Mouse (Mus musculus) forebrain, embryonic 16.5 days (tissue): ENCODE data around the gene Timm22. TPM values are rescaled to one million over a fixed set of nuclear protein-coding genes. Genes with fewer than 3 reads are reported as not detected.

Experiments used
- ATAC-seq: fragments of 200-750 bp; cut with Nextera tagmentation; 2 replicates; pipeline ENCODE4 v1.8.0; 2017; ENCODE audit warnings: mild to moderate bottlenecking, moderate library complexity
- H3K27ac ChIP-seq: fragments of 300-500 bp; sonication (generic); 2 replicates; pipeline ENCODE4 v1.5.1; 2014; ENCODE audit warnings: low read length, control low read depth
- H3K27me3 ChIP-seq: fragments of 300-500 bp; sonication (generic); replicated peaks from 2 replicates; pipeline ENCODE4 v1.6.1; 2014; ENCODE audit warnings: low read length; ENCODE audit not compliant: control insufficient read depth, insufficient read depth
- H3K36me3 ChIP-seq: fragments of 300-500 bp; sonication (generic); 2 replicates; pipeline ENCODE4 v1.6.1; 2014; ENCODE audit not compliant: control insufficient read depth, insufficient read depth
- H3K4me1 ChIP-seq: fragments of 300-500 bp; sonication (generic); replicated peaks from 2 replicates; pipeline ENCODE4 v1.6.1; 2014; ENCODE audit warnings: low read length; ENCODE audit not compliant: control insufficient read depth, insufficient read depth
- H3K4me2 ChIP-seq: fragments of 300-500 bp; sonication (generic); 2 replicates; pipeline ENCODE4 v1.6.1; 2014; ENCODE audit warnings: mild to moderate bottlenecking, low read length, control low read depth
- H3K4me3 ChIP-seq: fragments of 300-500 bp; sonication (generic); replicated peaks from 2 replicates; pipeline ENCODE4 v1.5.1; 2014; ENCODE audit warnings: mild to moderate bottlenecking, low read length, control low read depth
- H3K9ac ChIP-seq: fragments of 300-500 bp; sonication (generic); replicated peaks from 2 replicates; pipeline ENCODE4 v1.6.1; 2014; ENCODE audit warnings: low read depth, low read length, control low read depth
- H3K9me3 ChIP-seq: fragments of 300-500 bp; sonication (generic); 2 replicates; pipeline ENCODE4 v1.6.1; 2016; ENCODE audit warnings: low read length; ENCODE audit not compliant: control insufficient read depth
- WGBS: fragments of 180-500 bp; shearing (Covaris S2); extraction: QIAGEN DNeasy Blood & Tissue Kit; methylation state at CpG from one replicate; pipeline ENCODE4 v1.1.7; 2014; 5-methylcytosine and 5-hydroxymethylcytosine counted together
- polyA plus RNA-seq: library from polyadenylated mRNA; unstranded; fragments of >200 nt; fragmentation: Nextera tagmentation; extraction: Ambion mirVana; gene quantifications from 2 replicates; pipeline ENCODE4 v1.2.1, GENCODE M21; 2015

The Timm22 gene
- 94.0 and 101 TPM in 2 replicates for polyA plus RNA-seq

DNA sequence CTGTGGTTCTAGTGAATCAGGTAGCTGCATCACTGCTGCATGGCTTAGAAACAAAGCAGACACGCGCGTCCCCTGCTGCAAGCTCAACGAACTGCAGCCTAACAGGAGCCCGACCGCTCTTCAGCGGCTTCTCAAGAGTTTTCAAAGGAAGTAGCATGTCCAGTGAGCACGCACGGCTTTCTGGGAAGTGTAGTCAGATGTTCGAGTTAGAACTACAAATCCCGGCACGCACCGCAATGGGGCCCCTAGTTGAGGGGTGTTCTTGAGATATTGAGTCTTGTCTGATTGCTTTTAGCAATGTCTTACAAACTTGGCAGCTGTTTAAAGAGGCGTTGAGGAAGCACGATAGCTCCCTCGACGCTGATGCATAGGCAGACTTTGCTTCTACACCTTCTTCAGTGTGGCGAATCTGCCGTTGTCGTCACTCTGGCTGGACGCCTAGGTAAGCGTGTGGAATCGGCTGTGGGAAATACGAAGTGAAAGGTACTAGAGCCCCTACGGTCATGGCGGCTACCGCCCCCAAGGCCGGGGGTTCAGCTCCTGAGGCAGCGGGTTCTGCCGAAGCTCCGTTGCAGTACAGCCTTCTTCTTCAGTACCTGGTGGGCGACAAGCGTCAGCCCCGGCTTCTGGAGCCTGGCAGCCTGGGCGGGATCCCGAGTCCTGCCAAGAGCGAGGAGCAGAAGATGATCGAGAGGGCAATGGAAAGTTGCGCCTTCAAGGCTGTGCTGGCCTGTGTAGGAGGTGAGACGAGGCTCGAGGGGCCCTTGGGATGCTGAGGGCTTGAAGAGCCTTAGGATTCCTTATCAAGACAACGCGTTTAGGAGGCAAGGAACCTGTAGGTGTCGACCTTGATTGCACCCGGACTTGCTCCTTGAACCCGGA is at the start of gene Timm22:
Timm22 (plus strand) TSS at position 251 of the 882 bp plus-strand sequence.
- H3K4me3 ChIP-seq = peak within 1 kb of the TSS; percentile 78
- H3K36me3 ChIP-seq = no peaks in the 10 kb centered on the region
- peak within 1 kb of the TSS; percentile 70 for H3K4me2 ChIP-seq
- no peaks in the 10 kb centered on the region for H3K9me3 ChIP-seq
- H3K9ac ChIP-seq = peak within 1 kb of the TSS; percentile 86
- no peaks in the 10 kb centered on the region for H3K27me3 ChIP-seq
- ATAC-seq = peak; percentile 97
- peak within 1 kb of the TSS; percentile 80 for H3K27ac ChIP-seq
- H3K4me1 ChIP-seq = peaks cover 12% of the 10 kb centered on the region
- under 1% methylated on average over 46 of the region's 46 CpGs for WGBS

DNA sequence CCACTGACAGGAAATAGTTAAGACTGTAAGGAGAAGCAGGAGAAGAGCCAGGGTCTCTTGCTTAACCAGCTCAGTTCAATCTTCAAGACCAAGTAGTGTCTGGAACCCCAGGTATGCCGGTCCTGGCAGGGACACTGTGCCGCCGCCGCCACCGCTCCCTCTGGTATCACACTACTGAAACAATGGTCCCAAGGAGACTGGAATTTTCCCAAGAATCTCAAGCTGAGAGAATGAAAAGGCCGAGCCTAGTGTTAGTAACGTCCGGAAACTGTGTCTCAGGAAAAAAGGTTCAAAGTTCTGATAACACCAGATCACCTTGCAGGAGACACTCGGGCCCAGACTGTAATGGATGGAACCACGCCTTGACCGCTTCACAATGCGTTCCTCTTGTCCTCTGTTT is 49.3 kb upstream of the Timm22 start:
- WGBS = 43% methylated on average over 12 of the region's 12 CpGs
- Histone ChIP-seq H3K4me3 (no peak overlapping the region), H3K4me1 (peaks cover 22% of the 10 kb centered on the region), H3K36me3 (no peaks in the 10 kb centered on the region), H3K27ac (no peak overlapping the region), H3K9ac (no peak overlapping the region), H3K4me2 (no peak overlapping the region), H3K27me3 (no peaks in the 10 kb centered on the region), H3K9me3 (no peaks in the 10 kb centered on the region)
- ATAC-seq = no peak

DNA sequence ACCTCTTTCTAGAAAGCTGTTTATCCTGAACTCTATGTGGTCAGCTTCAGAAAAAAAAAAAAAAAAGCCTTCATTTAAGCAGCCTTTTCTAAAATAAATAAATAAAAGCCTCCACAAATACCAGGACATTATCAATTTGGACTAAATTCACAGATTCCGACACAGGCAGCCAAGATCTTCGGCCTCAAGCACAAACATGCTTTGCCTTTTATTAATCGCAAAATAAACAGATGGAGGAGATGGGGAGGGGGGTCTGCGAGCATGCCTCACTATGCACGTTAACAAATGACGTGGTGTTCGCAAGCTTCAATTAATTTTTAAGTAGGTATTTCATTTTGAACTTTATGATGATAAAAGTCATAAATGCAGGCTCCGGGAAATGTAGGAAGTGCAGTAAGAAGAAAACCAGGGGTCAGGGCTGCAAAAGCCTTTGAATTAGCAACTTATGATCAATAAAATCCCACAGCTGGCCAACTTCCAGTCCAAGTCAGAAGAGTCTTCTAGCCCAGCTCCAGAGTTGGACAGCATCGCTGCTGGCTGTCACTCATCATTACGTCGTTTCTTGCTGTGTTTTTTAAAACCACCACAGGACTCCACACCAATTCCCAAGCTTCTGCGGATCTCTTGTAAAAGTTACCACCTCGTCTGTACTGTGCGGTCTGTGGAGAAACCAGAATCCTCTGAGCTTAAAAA is 48.0 kb upstream of the Timm22 start:
- H3K4me1 ChIP-seq = peaks cover 22% of the 10 kb centered on the region

DNA sequence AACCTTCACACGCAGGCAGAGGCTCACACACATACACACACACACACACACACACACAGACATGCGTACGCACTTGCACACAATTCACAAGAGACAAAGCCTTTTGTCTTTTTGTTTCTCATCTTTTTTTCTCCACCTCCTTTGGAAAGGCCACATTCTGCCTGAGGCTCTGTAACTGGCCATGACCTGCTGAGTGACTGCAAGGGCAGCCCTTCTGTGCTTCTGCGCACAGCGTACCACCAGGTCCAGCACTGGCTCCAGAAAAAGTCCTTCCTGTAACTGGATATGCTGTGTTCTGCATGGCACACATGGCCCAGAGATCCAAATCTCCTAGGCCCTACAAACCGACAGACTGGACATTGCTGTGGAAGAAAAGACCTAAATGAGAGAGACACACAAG is 46.5 kb upstream of the Timm22 start:
- H3K27ac ChIP-seq = no peak overlapping the region
- no peak overlapping the region for H3K9ac ChIP-seq
- no peak for ATAC-seq
- H3K4me3 ChIP-seq = no peak overlapping the region
- no peaks in the 10 kb centered on the region for H3K36me3 ChIP-seq
- 61% methylated on average over 6 of the region's 6 CpGs for WGBS
- no peaks in the 10 kb centered on the region for H3K27me3 ChIP-seq
- H3K4me1 ChIP-seq = peaks cover 23% of the 10 kb centered on the region
- no peak overlapping the region for H3K4me2 ChIP-seq
- no peaks in the 10 kb centered on the region for H3K9me3 ChIP-seq

More for the DNA sequence above, 48.0 kb upstream of the Timm22 start:
- Histone ChIP-seq H3K9me3 (no peaks in the 10 kb centered on the region), H3K4me2 (no peak overlapping the region), H3K36me3 (no peaks in the 10 kb centered on the region), H3K27me3 (no peaks in the 10 kb centered on the region), H3K27ac (no peak overlapping the region), H3K4me3 (no peak overlapping the region), H3K9ac (no peak overlapping the region)
- 20% methylated on average over 14 of the region's 14 CpGs for WGBS
- ATAC-seq = no peak

DNA sequence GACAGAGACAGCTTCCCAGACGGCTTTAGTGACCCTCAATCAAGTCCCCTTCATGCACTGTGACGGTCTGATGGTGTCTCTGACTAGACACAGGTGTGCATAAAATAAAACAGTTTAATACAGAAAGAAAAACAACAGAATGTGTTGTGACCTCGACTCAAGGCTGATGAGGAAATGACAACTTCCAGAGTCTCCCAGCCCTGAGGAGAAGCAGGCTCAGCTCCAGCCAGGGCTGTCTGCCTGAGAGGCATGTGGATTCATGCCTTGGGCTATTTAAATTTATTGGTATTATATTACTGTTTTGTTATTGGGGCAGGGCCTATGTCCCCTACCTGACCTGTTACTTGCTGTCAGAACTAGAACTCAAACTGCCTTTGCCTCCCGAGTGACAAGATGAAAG is 45.3 kb upstream of the Timm22 start:
- peaks cover 23% of the 10 kb centered on the region for H3K4me1 ChIP-seq
- WGBS = 71% methylated on average over 4 of the region's 4 CpGs

DNA sequence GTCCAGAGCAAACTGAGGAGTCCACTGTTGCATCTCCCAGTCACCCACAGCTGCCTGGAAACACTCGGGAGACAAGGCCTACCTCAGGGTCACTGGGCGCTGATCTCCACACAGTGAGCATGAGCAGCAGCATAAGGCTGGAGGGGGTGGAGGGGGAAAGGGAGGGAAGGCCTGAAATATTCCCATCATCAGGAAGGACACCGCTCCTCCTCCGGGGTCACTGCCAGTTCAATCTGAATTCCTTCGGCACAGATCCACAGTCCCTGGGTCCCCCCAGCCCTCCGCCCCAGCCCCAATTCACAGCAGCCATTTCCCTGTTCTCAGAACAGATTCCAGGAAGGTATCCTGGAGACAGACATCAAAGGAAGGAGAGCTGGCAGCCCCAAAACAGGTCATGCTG is 43.6 kb upstream of the Timm22 start:
- Histone ChIP-seq H3K27ac (no peak overlapping the region), H3K36me3 (no peaks in the 10 kb centered on the region), H3K9ac (no peak overlapping the region), H3K27me3 (no peaks in the 10 kb centered on the region), H3K4me1 (peaks cover 20% of the 10 kb centered on the region), H3K9me3 (no peaks in the 10 kb centered on the region), H3K4me2 (no peak overlapping the region), H3K4me3 (no peak overlapping the region)
- no peak for ATAC-seq
- 17% methylated on average over 6 of the region's 6 CpGs for WGBS

More for the DNA sequence above, 45.3 kb upstream of the Timm22 start:
- H3K4me3 ChIP-seq = no peak overlapping the region
- no peak for ATAC-seq
- no peak overlapping the region for H3K4me2 ChIP-seq
- H3K9ac ChIP-seq = no peak overlapping the region
- H3K27me3 ChIP-seq = no peaks in the 10 kb centered on the region
- H3K36me3 ChIP-seq = no peaks in the 10 kb centered on the region
- H3K9me3 ChIP-seq = no peaks in the 10 kb centered on the region
- H3K27ac ChIP-seq = no peak overlapping the region

DNA sequence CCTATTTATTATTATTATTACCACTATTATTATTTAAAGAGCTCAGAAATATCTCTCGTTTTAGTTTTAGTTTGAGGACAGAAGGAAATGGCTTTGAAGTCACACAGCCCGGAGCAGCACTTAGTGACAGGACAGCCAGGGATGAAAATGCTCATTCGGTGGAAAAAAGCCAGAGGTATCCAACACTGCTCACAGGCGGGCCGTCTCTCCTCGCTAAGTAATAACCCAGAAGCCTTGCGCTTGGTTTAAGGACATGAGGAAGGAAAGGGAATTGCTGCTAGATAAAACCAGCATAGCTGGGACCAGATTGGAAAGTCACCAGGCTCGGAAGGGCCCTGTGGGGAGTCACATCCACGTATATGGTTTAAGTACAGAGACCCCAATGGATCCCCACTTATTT is 43.1 kb upstream of the Timm22 start:
- Histone ChIP-seq H3K4me2 (no peak overlapping the region), H3K9ac (no peak overlapping the region; the same call in 1 of the 2 replicates)

DNA sequence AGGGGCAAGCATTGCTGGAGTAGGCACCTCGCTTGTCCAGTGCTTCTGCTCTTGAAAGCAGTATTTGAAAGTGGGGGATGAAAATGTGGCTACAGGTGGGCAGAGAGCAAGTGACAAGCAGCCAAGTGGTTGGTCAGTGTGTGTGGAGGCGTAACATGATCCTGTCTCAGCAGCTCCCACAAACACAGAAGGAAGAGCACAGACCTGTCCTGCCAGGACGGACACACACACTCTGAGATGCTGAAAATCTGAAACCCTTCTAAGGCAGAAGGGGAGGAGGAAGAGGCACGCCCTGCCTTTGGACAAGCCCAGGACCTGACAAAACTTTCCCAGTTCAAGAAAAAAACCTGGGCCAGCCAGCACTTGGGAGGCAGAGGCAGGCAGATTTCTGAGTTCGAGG is 42.7 kb upstream of the Timm22 start:
- no peaks in the 10 kb centered on the region for H3K9me3 ChIP-seq
- no peak overlapping the region for H3K4me3 ChIP-seq
- H3K27me3 ChIP-seq = no peaks in the 10 kb centered on the region
- H3K4me2 ChIP-seq = no peak overlapping the region
- ATAC-seq = no peak
- no peak overlapping the region for H3K27ac ChIP-seq
- no peak overlapping the region; the same call in 1 of the 2 replicates for H3K9ac ChIP-seq
- no peaks in the 10 kb centered on the region for H3K36me3 ChIP-seq
- peaks cover 14% of the 10 kb centered on the region for H3K4me1 ChIP-seq
- WGBS = 76% methylated on average over 5 of the region's 5 CpGs

More for the DNA sequence above, 43.1 kb upstream of the Timm22 start:
- Histone ChIP-seq H3K36me3 (no peaks in the 10 kb centered on the region), H3K27ac (no peak overlapping the region), H3K27me3 (no peaks in the 10 kb centered on the region), H3K4me1 (peaks cover 18% of the 10 kb centered on the region), H3K4me3 (no peak overlapping the region), H3K9me3 (no peaks in the 10 kb centered on the region)
- WGBS = 24% methylated on average over 9 of the region's 9 CpGs
- ATAC-seq = no peak

DNA sequence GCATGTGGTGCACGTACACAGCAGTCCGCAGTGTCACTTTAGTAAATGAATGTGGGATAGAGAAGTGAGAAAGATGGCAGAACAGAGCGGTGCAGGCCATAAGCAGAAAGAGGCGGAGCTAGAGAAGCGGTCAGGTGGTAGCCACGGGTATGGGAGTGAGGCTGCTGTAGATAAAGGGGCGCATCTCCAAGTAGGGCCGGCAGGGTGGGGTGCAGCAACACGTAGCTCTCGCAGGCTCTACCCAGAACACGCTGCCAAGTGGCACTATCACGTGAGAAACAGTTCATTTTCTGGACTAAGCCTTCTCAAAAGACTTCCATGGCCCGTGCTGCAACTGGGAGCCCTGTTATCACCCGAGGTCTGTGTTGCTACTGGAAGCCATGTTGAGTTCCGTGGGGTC is 40.0 kb upstream of the Timm22 start:
- Histone ChIP-seq H3K4me3 (no peak overlapping the region), H3K27ac (no peak overlapping the region), H3K4me1 (peaks cover 8% of the 10 kb centered on the region; the same call in 1 of the 2 replicates), H3K9me3 (no peaks in the 10 kb centered on the region), H3K4me2 (no peak overlapping the region), H3K36me3 (no peaks in the 10 kb centered on the region), H3K9ac (no peak overlapping the region), H3K27me3 (no peaks in the 10 kb centered on the region)
- no peak for ATAC-seq
- 84% methylated on average over 15 of the region's 15 CpGs for WGBS
